Mouse (Mus musculus) liver, postnatal 0 days (tissue): ENCODE results near the gene Sema3a. TPM values are rescaled to one million over a fixed set of nuclear protein-coding genes. Genes with fewer than 3 reads are reported as not detected.

Source experiments
- ATAC-seq: fragments of 200-750 bp; cut with Nextera tagmentation; 2 replicates; pipeline ENCODE4 v1.8.0; 2017; ENCODE audit warnings: mild to moderate bottlenecking, moderate library complexity
- DNase-seq: peaks from one replicate; pipeline ENCODE4 v3.0.0-alpha.2; 2016
- H3K27ac ChIP-seq: fragments of 300-500 bp; sonication (generic); 2 replicates; pipeline ENCODE4 v1.5.1; 2014; ENCODE audit warnings: antibody characterized with exemption, moderate library complexity, mild to moderate bottlenecking, low read depth
- H3K27me3 ChIP-seq: fragments of 300-500 bp; sonication (generic); 2 replicates; pipeline ENCODE4 v1.6.1; 2014; ENCODE audit warnings: low read length, control low read depth, mixed read lengths; ENCODE audit not compliant: insufficient read depth
- H3K36me3 ChIP-seq: fragments of 300-500 bp; sonication (generic); replicated peaks from 2 replicates; pipeline ENCODE4 v1.6.1; 2014; ENCODE audit warnings: mild to moderate bottlenecking, control low read depth, low read length, moderate library complexity, mixed read lengths; ENCODE audit not compliant: insufficient read depth
- H3K4me1 ChIP-seq: fragments of 300-500 bp; sonication (generic); 2 replicates; pipeline ENCODE4 v1.6.1; 2014; ENCODE audit warnings: antibody characterized with exemption, mild to moderate bottlenecking, control low read depth; ENCODE audit not compliant: insufficient read depth
- H3K4me2 ChIP-seq: fragments of 300-500 bp; sonication (generic); 2 replicates; pipeline ENCODE4 v1.6.1; 2014; ENCODE audit warnings: low read depth, mild to moderate bottlenecking, low read length, moderate library complexity, mixed read lengths
- H3K4me3 ChIP-seq: fragments of 300-500 bp; sonication (generic); 2 replicates; pipeline ENCODE4 v1.5.1; 2014; ENCODE audit warnings: low read depth, low read length
- H3K9ac ChIP-seq: fragments of 300-500 bp; sonication (generic); replicated peaks from 2 replicates; pipeline ENCODE4 v1.6.1; 2014; ENCODE audit warnings: mild to moderate bottlenecking, moderate library complexity
- H3K9me3 ChIP-seq: fragments of 300-500 bp; sonication (generic); 2 replicates; pipeline ENCODE4 v1.6.1; 2016; ENCODE audit warnings: mild to moderate bottlenecking, control low read depth, low read length, mixed read lengths
- CTCF ChIP-seq: sonication (generic); IDR thresholded peaks from 2 replicates; pipeline ENCODE4 v1.5.1; 2016; ENCODE audit warnings: antibody characterized with exemption, low read depth
- EP300 ChIP-seq: IDR thresholded peaks from 2 replicates; pipeline ENCODE4 v1.6.1; 2016; ENCODE audit warnings: antibody characterized with exemption, low read depth, mild to moderate bottlenecking
- WGBS: fragments of 180-500 bp; shearing (Covaris S2); extraction: QIAGEN DNeasy Blood & Tissue Kit; methylation state at CpG from one replicate; pipeline ENCODE4 v1.1.7; 2014; ENCODE audit not compliant: insufficient replicate concordance; 5-methylcytosine and 5-hydroxymethylcytosine counted together
- polyA plus RNA-seq: library from polyadenylated mRNA; unstranded; fragments of >200 nt; fragmentation: Nextera tagmentation; extraction: Ambion mirVana; gene quantifications from 2 replicates; pipeline ENCODE4 v1.2.1, GENCODE M21; 2015

Sema3a gene
- 0.46 and 0.58 TPM in 2 replicates for polyA plus RNA-seq

GRCm38 (mm10) chr5:13125241-13125692 lies at the start of gene Sema3a:
Gene Sema3a, plus strand, starts transcription at chr5:13125414.
- TF ChIP-seq CTCF (no peak), EP300 (no peak)
- DNase-seq, result no peak
- no peak within 1 kb of the TSS for H3K27ac ChIP-seq
- H3K36me3 ChIP-seq, result no peaks in the 10 kb centered on the region
- no peak within 1 kb of the TSS for H3K4me2 ChIP-seq
- H3K4me3 ChIP-seq, result no peak within 1 kb of the TSS
- 68% methylated on average over 13 of the region's 13 CpGs for WGBS
- H3K27me3 ChIP-seq, result no peaks in the 10 kb centered on the region
- ATAC-seq, result no peak
- H3K9me3 ChIP-seq, result no peaks in the 10 kb centered on the region
- no peaks in the 10 kb centered on the region for H3K4me1 ChIP-seq
- H3K9ac ChIP-seq, result no peak within 1 kb of the TSS

DNA sequence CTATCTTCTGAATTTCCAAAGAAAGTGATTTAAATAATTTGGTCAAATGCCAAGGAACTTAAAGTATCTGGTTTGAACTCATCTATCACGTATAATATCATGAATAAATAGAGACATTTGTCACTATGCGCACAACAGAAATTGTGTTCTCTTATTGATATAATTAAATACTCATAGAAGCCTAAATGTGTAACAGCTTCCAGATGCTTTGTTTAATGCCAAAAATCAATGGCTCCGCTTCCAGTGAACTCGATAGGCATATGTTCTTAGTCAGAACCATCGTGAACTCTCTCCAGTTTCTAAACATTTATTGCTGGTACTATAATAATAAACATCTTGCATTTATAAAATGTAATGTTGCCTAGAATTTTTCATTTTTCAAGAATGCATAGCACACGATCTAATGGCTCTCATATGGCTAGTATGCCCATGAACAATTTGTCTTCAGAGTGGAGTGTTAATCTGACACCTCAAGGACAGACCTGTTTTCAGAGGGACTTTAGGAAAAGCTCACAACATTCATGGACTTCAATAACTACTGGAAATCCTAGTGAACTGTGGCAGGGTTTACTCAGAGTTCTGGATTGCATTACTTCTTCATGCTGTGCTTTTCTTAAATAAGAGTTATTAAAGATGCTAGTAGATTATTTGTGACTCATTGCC lies 40.3 kb upstream of the Sema3a start:
- no peak for ATAC-seq
- TF ChIP-seq EP300 (no peak), CTCF (no peak)
- Histone ChIP-seq H3K27me3 (no peaks in the 10 kb centered on the region), H3K9ac (no peak overlapping the region), H3K4me3 (no peak overlapping the region), H3K36me3 (no peaks in the 10 kb centered on the region), H3K9me3 (no peaks in the 10 kb centered on the region), H3K4me1 (no peaks in the 10 kb centered on the region), H3K27ac (no peak overlapping the region), H3K4me2 (no peak overlapping the region)
- DNase-seq, result no peak
- 77% methylated on average over 6 of the region's 6 CpGs for WGBS

DNA sequence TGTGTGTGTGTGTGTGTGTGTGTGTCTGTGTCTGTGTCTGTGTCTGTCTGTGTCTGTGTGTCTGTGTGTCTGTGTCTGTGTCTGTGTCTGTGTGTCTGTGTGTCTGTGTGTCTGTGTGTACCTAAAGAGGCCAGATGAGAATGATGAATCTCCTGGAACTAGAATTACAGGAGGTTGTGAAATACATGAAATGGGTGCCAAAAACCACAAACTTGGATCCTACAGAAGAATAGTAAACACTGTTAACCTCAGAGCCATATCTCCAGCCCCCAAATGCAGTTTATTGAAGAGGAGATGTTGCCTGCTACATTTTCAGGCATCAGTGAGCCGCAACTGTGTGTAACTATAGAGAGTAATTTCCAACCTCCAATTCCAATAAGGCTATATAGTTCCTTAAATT lies 34.8 kb upstream of the Sema3a start:
- H3K9ac ChIP-seq, result no peak overlapping the region
- H3K27ac ChIP-seq, result no peak overlapping the region
- no peaks in the 10 kb centered on the region for H3K9me3 ChIP-seq
- DNase-seq, result no peak
- no peaks in the 10 kb centered on the region for H3K36me3 ChIP-seq
- no peaks in the 10 kb centered on the region for H3K4me1 ChIP-seq
- TF ChIP-seq CTCF (no peak), EP300 (no peak)
- no peak overlapping the region for H3K4me3 ChIP-seq
- no peak for ATAC-seq
- WGBS, result 77% methylated on average over 1 of the region's 1 CpGs
- no peaks in the 10 kb centered on the region for H3K27me3 ChIP-seq
- no peak overlapping the region for H3K4me2 ChIP-seq

- TF ChIP-seq EP300, result no peak
- TF ChIP-seq CTCF, result no peak
- WGBS, result 61% methylated on average over 2 of the region's 2 CpGs
Observed at GRCm38 (mm10) chr5:13109522-13109921, 15.7 kb upstream of the Sema3a start.

GRCm38 (mm10) chr5:13117236-13117635 lies 8.0 kb upstream of the Sema3a start:
- Histone ChIP-seq H3K9ac (no peak overlapping the region), H3K4me2 (no peak overlapping the region), H3K36me3 (no peaks in the 10 kb centered on the region), H3K4me3 (no peak overlapping the region), H3K27me3 (no peaks in the 10 kb centered on the region), H3K4me1 (no peaks in the 10 kb centered on the region), H3K9me3 (no peaks in the 10 kb centered on the region), H3K27ac (no peak overlapping the region)
- no peak for TF ChIP-seq EP300
- TF ChIP-seq CTCF, result no peak
- ATAC-seq (no peak), DNase-seq (no peak)
- 78% methylated on average over 8 of the region's 8 CpGs for WGBS

More at GRCm38 (mm10) chr5:13109522-13109921, 15.7 kb upstream of the Sema3a start:
- Histone ChIP-seq H3K9me3 (no peaks in the 10 kb centered on the region), H3K36me3 (no peaks in the 10 kb centered on the region), H3K4me2 (no peak overlapping the region), H3K9ac (no peak overlapping the region), H3K4me3 (no peak overlapping the region), H3K27me3 (no peaks in the 10 kb centered on the region), H3K27ac (no peak overlapping the region), H3K4me1 (no peaks in the 10 kb centered on the region)
- DNase-seq (no peak), ATAC-seq (no peak)

DNA sequence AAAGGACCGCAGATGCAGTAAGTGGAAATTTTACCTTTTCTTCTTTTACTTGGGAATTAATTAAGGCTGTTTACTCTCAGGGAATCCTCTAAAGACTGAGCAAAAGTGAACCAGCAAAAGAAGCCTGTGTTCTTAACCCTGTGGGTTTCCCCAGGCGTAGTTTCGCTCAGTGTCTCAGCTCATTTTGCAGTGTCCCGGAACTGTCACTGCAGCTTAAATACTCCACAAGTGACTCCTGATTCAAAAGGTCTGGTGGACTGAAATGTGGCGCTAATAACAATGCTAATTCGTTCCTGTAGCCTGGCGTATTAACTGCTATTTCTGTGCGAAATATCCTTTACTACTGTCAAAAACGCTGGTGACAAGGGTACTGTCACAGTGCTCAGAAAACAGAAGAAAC lies 543 bp downstream of the Sema3a start:
- ATAC-seq, result no peak

More for the DNA sequence above, 543 bp downstream of the Sema3a start:
- Histone ChIP-seq H3K4me2 (no peak overlapping the region), H3K27me3 (no peaks in the 10 kb centered on the region), H3K4me1 (no peaks in the 10 kb centered on the region), H3K4me3 (no peak overlapping the region), H3K9me3 (no peaks in the 10 kb centered on the region), H3K9ac (no peak overlapping the region), H3K36me3 (no peaks in the 10 kb centered on the region), H3K27ac (no peak overlapping the region)
- 76% methylated on average over 9 of the region's 9 CpGs for WGBS
- TF ChIP-seq CTCF (no peak), EP300 (no peak)
- no peak for DNase-seq
